Mouse (Mus musculus): ENCODE data around the gene Ubn2. TPM values are rescaled to one million over a fixed set of nuclear protein-coding genes. Genes with fewer than 3 reads are reported as not detected.
A peak's percentile ranks its signal among the peaks of the same experiment; 100 is the strongest.
"Not testable (repeated sequence)": the region's sequence is repeated elsewhere in the genome, so short reads cannot be mapped to it uniquely, and the experiment has no call there.

Ubn2 gene
- total RNA-seq, 2 experiments from 2014 or later, result 10.7 to 28.9 TPM

DNA sequence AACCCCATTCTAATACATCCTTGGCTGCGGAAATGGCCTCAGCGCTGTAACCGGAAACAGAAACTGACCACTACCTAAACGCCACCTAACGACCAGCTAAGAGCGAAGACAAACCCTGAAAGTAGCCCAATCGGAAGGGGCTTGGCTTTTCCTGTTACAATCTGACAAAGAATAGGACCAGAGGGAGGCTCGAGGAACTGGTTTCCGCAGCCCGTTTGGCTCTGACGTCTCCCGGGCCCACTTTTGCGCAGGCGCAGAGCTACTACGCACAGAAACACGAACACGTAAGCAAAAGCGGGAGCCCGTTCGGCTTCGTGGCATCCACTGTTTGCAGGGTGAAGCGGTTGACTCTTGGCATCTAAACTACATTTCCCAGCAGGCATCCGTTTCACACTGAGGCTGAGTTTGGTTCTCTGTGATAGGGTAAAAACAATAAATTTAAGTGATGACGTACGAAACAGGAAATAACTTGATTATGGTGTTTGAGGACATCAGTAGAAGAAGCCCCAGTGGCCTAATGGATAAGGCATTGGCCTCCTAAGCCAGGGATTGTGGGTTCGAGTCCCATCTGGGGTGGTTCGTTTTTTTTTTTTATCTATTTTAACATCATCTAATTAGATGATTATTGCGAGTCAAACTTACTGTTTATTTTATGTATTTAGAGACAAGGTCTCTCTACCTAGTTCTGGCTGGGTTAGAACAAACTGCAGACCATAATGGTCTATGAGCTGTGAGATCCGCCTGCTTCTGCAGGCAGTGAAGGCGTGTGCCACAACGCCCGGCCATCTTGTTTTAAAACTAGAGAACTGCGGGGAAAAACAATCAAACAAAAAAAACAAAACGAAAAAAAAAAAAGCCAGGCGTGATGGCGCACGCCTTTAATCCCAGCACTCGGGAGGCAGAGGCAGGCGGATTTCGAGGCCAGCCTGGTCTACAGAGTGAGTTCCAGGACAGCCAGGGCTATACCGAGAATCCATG is 100.0 kb downstream of the Ubn2 start, which contains the start of gene Fmc1:
Gene Fmc1 (plus strand): TSS at position 75 of the 978 bp plus-strand sequence.
- peak; percentile 74 for ATAC-seq (ENCODE audit: poor library complexity, severe bottlenecking)

DNA sequence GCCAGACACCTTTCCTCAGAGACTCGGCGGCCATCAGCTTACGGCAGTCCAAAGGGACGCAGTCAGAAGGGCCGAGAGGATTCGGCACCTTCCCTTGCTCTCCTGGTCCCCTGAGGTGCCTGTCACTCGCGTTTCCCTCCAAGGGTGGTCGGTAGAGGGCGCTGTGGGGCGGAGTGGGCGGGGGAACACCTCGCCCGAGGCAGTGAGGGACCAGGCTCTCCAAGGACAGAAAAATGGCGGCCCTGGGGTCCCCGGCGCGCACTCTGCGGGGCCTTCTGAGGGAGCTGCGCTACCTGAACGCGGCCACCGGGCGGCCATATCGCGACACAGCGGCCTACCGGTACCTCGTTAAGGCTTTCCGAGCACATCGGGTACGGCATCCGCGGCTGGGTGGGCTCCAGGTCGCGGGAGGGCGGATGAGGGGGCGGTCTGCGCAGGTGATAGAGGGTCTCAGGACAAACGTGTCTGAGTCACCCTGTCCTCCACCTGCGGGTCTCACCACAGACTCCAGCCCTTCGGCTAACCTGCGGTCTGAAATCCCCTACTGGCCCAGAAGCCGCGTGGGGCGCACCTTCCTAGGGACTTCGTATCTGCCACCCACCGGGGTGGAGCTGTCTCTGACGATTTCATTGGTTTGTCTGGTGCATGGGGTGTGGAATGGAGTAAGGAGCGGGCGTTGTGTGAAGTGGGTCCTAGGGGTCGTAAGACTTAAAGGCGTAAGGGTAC is 101.1 kb downstream of the Ubn2 start:
- peak; percentile 73 for ATAC-seq (ENCODE audit: poor library complexity, severe bottlenecking)

- ATAC-seq (ENCODE audit: poor library complexity, severe bottlenecking), result no peak
Observed at GRCm38 (mm10) chr6:38535366-38535690, 101.6 kb downstream of the Ubn2 start.

DNA sequence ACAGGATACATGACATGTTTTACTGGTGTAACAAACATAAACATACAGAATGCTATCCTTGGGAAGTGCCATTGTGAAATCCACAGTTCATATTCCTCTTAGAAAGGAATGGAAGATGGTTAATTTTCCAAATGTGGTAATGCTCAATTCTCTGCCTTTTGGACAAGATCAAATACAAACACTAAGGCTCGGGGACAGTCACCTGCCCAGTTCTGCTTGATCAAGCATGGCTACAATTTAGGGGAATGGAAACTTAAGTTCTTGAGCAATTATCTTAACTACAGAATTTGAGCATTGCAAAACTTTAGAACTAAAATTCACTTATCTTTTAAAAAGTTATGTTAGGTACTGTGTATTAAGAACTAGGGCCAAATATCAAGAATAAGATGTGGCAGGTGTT is 102.0 kb downstream of the Ubn2 start:
- no peak for ATAC-seq (ENCODE audit: poor library complexity, severe bottlenecking)

GRCm38 (mm10) chr6:38544141-38544540 is 110.4 kb downstream of the Ubn2 start:
- ATAC-seq (ENCODE audit: poor library complexity, severe bottlenecking), result not testable (repeated sequence)

- ATAC-seq (ENCODE audit: poor library complexity, severe bottlenecking), result not testable (repeated sequence)
Observed at GRCm38 (mm10) chr6:38547005-38547404, 113.3 kb downstream of the Ubn2 start.

- no peak for ATAC-seq (ENCODE audit: poor library complexity, severe bottlenecking)
Observed at GRCm38 (mm10) chr6:38547707-38548106, 114.0 kb downstream of the Ubn2 start.

DNA sequence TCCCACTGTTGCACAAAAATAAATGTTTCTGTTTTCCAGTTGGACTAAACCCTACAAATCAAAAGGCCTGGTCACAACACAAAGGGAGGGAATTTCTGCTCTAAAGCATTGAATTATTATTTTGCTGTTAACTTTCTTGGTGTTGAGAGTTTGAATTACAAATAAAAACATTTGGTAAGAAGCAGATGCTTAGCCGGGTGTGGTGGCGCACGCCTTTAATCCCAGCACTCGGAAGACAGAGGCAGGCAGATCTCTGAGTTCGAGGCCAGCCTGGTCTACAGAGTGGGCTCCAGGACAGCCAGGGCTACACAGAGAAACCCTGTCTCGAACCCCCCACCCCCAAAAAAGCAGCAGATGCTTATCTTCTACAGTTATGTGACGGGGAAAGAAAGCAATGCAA is 114.8 kb downstream of the Ubn2 start:
- not testable (repeated sequence) for ATAC-seq (ENCODE audit: poor library complexity, severe bottlenecking)

- ATAC-seq (ENCODE audit: poor library complexity, severe bottlenecking), result not testable (repeated sequence)
Observed at GRCm38 (mm10) chr6:38549840-38550239, 116.1 kb downstream of the Ubn2 start.

GRCm38 (mm10) chr6:38550250-38551061 is 116.7 kb downstream of the Ubn2 start:
- ATAC-seq (ENCODE audit: poor library complexity, severe bottlenecking), result peak; percentile 50

- ATAC-seq (ENCODE audit: poor library complexity, severe bottlenecking), result peak; percentile 85
Observed at GRCm38 (mm10) chr6:38551062-38551988, 117.6 kb downstream of the Ubn2 start, which contains the start of gene Luc7l2. Gene Luc7l2 (plus strand): TSS chr6:38551334.

DNA sequence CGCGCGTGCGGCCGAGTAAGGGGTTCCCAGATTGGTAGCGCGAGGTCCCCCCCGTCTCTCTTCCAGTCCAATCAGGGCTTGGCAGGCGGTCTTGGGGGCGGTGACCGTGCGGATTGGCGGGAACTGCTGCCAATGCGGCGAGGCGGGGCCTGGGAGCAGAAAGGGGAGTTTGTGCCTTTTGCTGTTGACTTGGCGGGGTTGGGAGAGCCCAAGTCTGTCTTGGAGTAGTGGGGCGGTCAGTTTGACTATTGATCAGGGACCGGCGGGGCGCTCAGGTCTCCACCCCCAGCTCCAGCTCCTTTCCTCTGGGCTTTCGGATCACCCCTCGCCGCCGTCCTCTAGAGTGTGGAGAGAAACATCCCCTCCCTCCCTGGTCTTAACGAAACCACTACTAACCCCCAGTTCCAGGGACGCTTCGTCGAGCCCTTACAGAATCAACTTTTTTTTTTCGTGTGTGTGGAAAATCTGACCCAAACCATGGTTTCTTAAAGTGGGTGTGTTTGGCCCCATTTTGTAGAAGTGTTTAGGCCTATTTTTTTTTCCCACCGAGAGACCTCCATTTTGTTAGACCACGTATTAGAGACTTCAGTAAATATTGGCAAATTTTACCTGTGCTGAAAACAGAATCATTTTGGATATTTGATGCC is 118.4 kb downstream of the Ubn2 start:
- ATAC-seq (ENCODE audit: poor library complexity, severe bottlenecking), result peak; percentile 81

- ATAC-seq (ENCODE audit: poor library complexity, severe bottlenecking), result no peak
Observed at GRCm38 (mm10) chr6:38552636-38553000, 118.9 kb downstream of the Ubn2 start.

Other genes starting within 250 kb of the Ubn2 start
- gene D630045J12Rik, start 179.9 kb upstream of the Ubn2 start, total RNA-seq (2015), result 0.21 and 0.42 TPM in 2 replicates
- gene D630045J12Rik, start 179.9 kb upstream of the Ubn2 start, total RNA-seq (2017), result 0.04 and 0.08 TPM in 2 replicates
- 2.5 and 2.6 TPM in 2 replicates for gene Zc3hav1l, start 134.7 kb upstream of the Ubn2 start, total RNA-seq (2015)
- 1.1 and 1.8 TPM in 2 replicates for gene Zc3hav1l, start 134.7 kb upstream of the Ubn2 start, total RNA-seq (2017)
- 79.7 and 91.7 TPM in 2 replicates for gene Zc3hav1, start 79.3 kb upstream of the Ubn2 start, total RNA-seq (2015)
- gene Zc3hav1, start 79.3 kb upstream of the Ubn2 start, total RNA-seq (2017), result 74.0 and 79.3 TPM in 2 replicates
- 0.11 TPM in 1 of 2 replicates, not detected in the other for gene Ttc26, start 52.5 kb upstream of the Ubn2 start, total RNA-seq (2015)
- gene Ttc26, start 52.5 kb upstream of the Ubn2 start, total RNA-seq (2017), result 0.04 and 0.08 TPM in 2 replicates
- 48.0 and 66.4 TPM in 2 replicates for gene Fmc1, start 99.6 kb downstream of the Ubn2 start, total RNA-seq (2015)
- 21.9 and 31.2 TPM in 2 replicates for gene Fmc1, start 99.6 kb downstream of the Ubn2 start, total RNA-seq (2017)
- gene Luc7l2, start 117.4 kb downstream of the Ubn2 start, total RNA-seq (2015), result 143 and 149 TPM in 2 replicates
- 159 and 180 TPM in 2 replicates for gene Luc7l2, start 117.4 kb downstream of the Ubn2 start, total RNA-seq (2017)
- 0.11 TPM in 1 of 2 replicates, not detected in the other for gene Klrg2, start 203.3 kb downstream of the Ubn2 start, total RNA-seq (2015)
- not detected in 2 replicates for gene Klrg2, start 203.3 kb downstream of the Ubn2 start, total RNA-seq (2017)
- gene Clec2l, start 229.1 kb downstream of the Ubn2 start, total RNA-seq (2015), result not detected in 2 replicates
- not detected in 2 replicates for gene Clec2l, start 229.1 kb downstream of the Ubn2 start, total RNA-seq (2017)

Data from megakaryocyte, adult 5-6 weeks (primary cell).